Mouse (Mus musculus) liver, adult 2 months (tissue): ENCODE data around the gene Prkar2a. TPM values are rescaled to one million over a fixed set of nuclear protein-coding genes. Genes with fewer than 3 reads are reported as not detected.

ENCODE experiments used
- DNase-seq: peaks from one replicate; pipeline ENCODE4 v3.0.0-alpha.2; 2011; ENCODE audit warnings: low read depth, low spot score; ENCODE audit errors: extremely low read depth
- H3K27ac ChIP-seq: fragments of 200-500 bp; replicated peaks from 2 replicates; pipeline ENCODE4 v1.5.1; 2012; ENCODE audit warnings: low read depth, mild to moderate bottlenecking, control low read depth, inconsistent platforms, low read length; ENCODE audit not compliant: insufficient read depth
- H3K27me3 ChIP-seq: fragments of 200-500 bp; 2 replicates; pipeline ENCODE4 v1.6.1; 2012; ENCODE audit warnings: mild to moderate bottlenecking, moderate library complexity, low read length, inconsistent platforms; ENCODE audit not compliant: control insufficient read depth, insufficient read depth
- H3K36me3 ChIP-seq: fragments of 200-500 bp; 2 replicates; pipeline ENCODE4 v1.6.1; 2012; ENCODE audit warnings: low read length, inconsistent platforms; ENCODE audit not compliant: control insufficient read depth, insufficient read depth
- H3K4me1 ChIP-seq: fragments of 200-500 bp; 2 replicates; pipeline ENCODE4 v1.6.1; 2011; ENCODE audit warnings: low read length; ENCODE audit not compliant: control insufficient read depth, insufficient read depth
- H3K4me3 ChIP-seq: fragments of 200-500 bp; 2 replicates; pipeline ENCODE4 v1.5.1; 2011; ENCODE audit warnings: low read depth, mild to moderate bottlenecking, control low read depth, low read length, moderate library complexity; ENCODE audit not compliant: insufficient read depth
- H3K79me2 ChIP-seq: fragments of 200-500 bp; 2 replicates; pipeline ENCODE4 v1.6.1; 2012; ENCODE audit warnings: inconsistent platforms, mild to moderate bottlenecking, low read length, moderate library complexity; ENCODE audit not compliant: control insufficient read depth, insufficient read depth
- H3K9ac ChIP-seq: fragments of 200-500 bp; 2 replicates; pipeline ENCODE4 v1.6.1; 2012; ENCODE audit warnings: low read depth, mild to moderate bottlenecking, control low read depth, inconsistent platforms, low read length
- CTCF ChIP-seq: fragments of 200-500 bp; IDR thresholded peaks from 2 replicates; pipeline ENCODE4 v1.5.1; 2011; ENCODE audit warnings: low read depth, low read length, control low read depth
- POLR2A ChIP-seq: fragments of 200-500 bp; IDR thresholded peaks from 2 replicates; pipeline ENCODE4 v1.6.1; 2011; ENCODE audit warnings: low read length, control low read depth; ENCODE audit not compliant: insufficient read depth; ENCODE audit errors: extremely low read depth
- WGBS: fragments of 180-500 bp; shearing (Covaris S2); methylation state at CpG from one replicate; pipeline ENCODE4 v1.1.7; 2018; 5-methylcytosine and 5-hydroxymethylcytosine counted together
- polyA plus RNA-seq: library from polyadenylated mRNA; depleted of rRNA; stranded (reverse); fragments of >200 nt; gene quantifications from 2 replicates; pipeline ENCODE4 v1.2.3, GENCODE M21; 2012; rRNA removed
- total RNA-seq: library from RNA; depleted of rRNA; stranded (reverse); fragments of >200 nt; gene quantifications from 2 replicates; pipeline ENCODE4 v1.2.3, GENCODE M21; 2014; rRNA removed

The Prkar2a gene
- 20.0 and 26.2 TPM in 2 replicates for total RNA-seq
- polyA plus RNA-seq, result 23.4 and 28.8 TPM in 2 replicates

- Histone ChIP-seq H3K79me2 (peaks cover 8% of the 10 kb centered on the region; the same call in 1 of the 2 replicates), H3K4me3 (no peak within 1 kb of the TSS), H3K36me3 (peaks cover 11% of the 10 kb centered on the region; the same call in 1 of the 2 replicates), H3K27me3 (no peaks in the 10 kb centered on the region), H3K4me1 (peaks cover 45% of the 10 kb centered on the region), H3K27ac (peak within 1 kb of the TSS; percentile 97), H3K9ac (no peak within 1 kb of the TSS)
- DNase-seq, result no peak
- 100% methylated on average over 1 of the region's 1 CpGs for WGBS
- no peak for TF ChIP-seq POLR2A
- no peak for TF ChIP-seq CTCF
Measured at GRCm38 (mm10) chr9:108689106-108689505, at the start of gene Prkar2a. TSS of gene Prkar2a (plus strand) at chr9:108689314.

- no peak for DNase-seq
- no peaks in the 10 kb centered on the region for H3K27me3 ChIP-seq
- peaks cover 2% of the 10 kb centered on the region for H3K4me1 ChIP-seq
- peaks cover 52% of the 10 kb centered on the region; the same call in 1 of the 2 replicates for H3K79me2 ChIP-seq
- H3K4me3 ChIP-seq, result no peak overlapping the region
- no peak overlapping the region for H3K9ac ChIP-seq
- peaks cover 35% of the 10 kb centered on the region for H3K36me3 ChIP-seq
- 86% methylated on average over 2 of the region's 2 CpGs for WGBS
- TF ChIP-seq POLR2A, result no peak
- no peak for TF ChIP-seq CTCF
- H3K27ac ChIP-seq, result no peak overlapping the region
Measured at GRCm38 (mm10) chr9:108639825-108640224, 49.3 kb upstream of the Prkar2a start.

GRCm38 (mm10) chr9:108648166-108648565 lies 40.9 kb upstream of the Prkar2a start:
- H3K36me3 ChIP-seq, result peaks cover 3% of the 10 kb centered on the region; the same call in 1 of the 2 replicates
- H3K79me2 ChIP-seq, result peaks cover 22% of the 10 kb centered on the region; the same call in 1 of the 2 replicates
- H3K9ac ChIP-seq, result peak overlapping the region; percentile 78
- TF ChIP-seq POLR2A (0 out of 2 replicates have a peak, but pooled peaks have one; percentile 11), CTCF (no peak)
- no peaks in the 10 kb centered on the region for H3K27me3 ChIP-seq
- peak overlapping the region; percentile 97 for H3K27ac ChIP-seq
- H3K4me3 ChIP-seq, result peak overlapping the region; percentile 75
- DNase-seq, result peak; percentile 90
- peaks cover 16% of the 10 kb centered on the region for H3K4me1 ChIP-seq
- whole genome bisulfite sequencing, result 3% methylated on average over 10 of the region's 10 CpGs

GRCm38 (mm10) chr9:108648611-108649560 lies 40.2 kb upstream of the Prkar2a start, which contains the start of gene Arih2:
TSS of gene Arih2 (minus strand) at chr9:108649386.
- Histone ChIP-seq H3K27me3 (no peaks in the 10 kb centered on the region), H3K4me1 (peaks cover 16% of the 10 kb centered on the region), H3K36me3 (no peaks in the 10 kb centered on the region; the same call in 1 of the 2 replicates), H3K4me3 (peak within 1 kb of the TSS; percentile 75), H3K9ac (peak within 1 kb of the TSS; percentile 78), H3K79me2 (peaks cover 19% of the 10 kb centered on the region; the same call in 1 of the 2 replicates), H3K27ac (peak within 1 kb of the TSS; percentile 97)
- peak; percentile 82 for DNase-seq
- TF ChIP-seq POLR2A, result peak; percentile 67
- no peak for TF ChIP-seq CTCF
- WGBS, result under 1% methylated on average over 112 of the region's 112 CpGs

GRCm38 (mm10) chr9:108649561-108650440 lies 39.3 kb upstream of the Prkar2a start:
- Histone ChIP-seq H3K36me3 (no peaks in the 10 kb centered on the region; the same call in 1 of the 2 replicates), H3K27ac (peak overlapping the region; percentile 97), H3K9ac (peak overlapping the region; percentile 69), H3K4me3 (peak overlapping the region; percentile 75), H3K4me1 (peaks cover 16% of the 10 kb centered on the region), H3K79me2 (peaks cover 16% of the 10 kb centered on the region; the same call in 1 of the 2 replicates), H3K27me3 (no peaks in the 10 kb centered on the region)
- WGBS, result 11% methylated on average over 29 of the region's 29 CpGs
- DNase-seq, result peak; percentile 36
- TF ChIP-seq POLR2A (no peak), CTCF (no peak)
